Mouse (Mus musculus): Measurements from ENCODE around the gene Sbno2. TPM values are rescaled to one million over a fixed set of nuclear protein-coding genes. Genes with fewer than 3 reads are reported as not detected.

Gene Sbno2
- polyA plus RNA-seq, 1 experiment = 126 TPM

DNA sequence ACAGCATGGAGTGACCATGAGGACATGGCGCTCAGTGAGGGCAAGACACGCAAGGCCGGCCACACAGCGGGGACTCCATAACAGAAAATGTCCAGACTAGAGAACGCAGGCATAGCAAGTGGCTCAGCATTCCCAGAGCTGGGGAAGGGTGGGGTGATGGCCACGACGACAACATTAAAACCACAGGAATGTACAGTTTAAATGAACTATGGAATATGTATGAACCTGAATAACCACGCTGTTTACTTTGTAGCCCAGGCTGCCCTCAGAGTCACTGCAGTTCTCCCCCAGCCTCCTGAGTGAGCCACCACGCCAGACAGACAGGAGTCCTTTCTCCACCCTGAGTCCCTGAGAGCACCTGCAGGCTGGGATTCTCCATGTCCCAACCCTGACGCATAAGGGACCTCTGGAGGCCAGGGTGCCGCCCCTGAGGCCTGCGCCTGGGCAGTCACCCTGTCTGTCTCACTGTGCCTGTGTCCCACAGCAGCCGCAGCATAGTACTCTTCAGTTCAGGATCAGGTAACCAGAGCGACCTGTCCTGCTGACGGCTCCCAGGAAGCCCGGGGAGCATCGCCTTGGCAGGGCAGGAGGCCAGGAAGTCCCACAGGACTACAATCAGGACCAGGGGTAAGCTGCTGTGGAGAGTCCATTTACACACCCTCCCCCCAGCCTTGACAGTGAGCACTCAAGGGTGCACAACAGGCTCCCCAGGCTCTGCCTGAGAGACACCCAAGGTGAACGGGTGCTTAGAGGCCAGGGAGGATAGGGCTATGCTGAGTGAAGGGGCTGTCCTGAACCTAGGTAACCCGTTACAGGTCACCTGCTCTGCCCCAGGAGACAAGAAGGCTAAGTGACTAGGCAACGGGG, 32.5 kb downstream of the Sbno2 start:
- WGBS = 88% methylated on average over 20 of the region's 20 CpGs
- H3K27me3 ChIP-seq (ENCODE audit: control insufficient read depth, insufficient read depth, low read length) = no peaks in the 10 kb centered on the region
- H3K27ac ChIP-seq (ENCODE audit: insufficient read depth, low read depth, low read length) = no peak overlapping the region
- peaks cover 32% of the 10 kb centered on the region for H3K4me1 ChIP-seq (ENCODE audit: control insufficient read depth, insufficient read depth, insufficient read length, low read length)
- peaks cover 40% of the 10 kb centered on the region for H3K36me3 ChIP-seq (ENCODE audit: control insufficient read depth, insufficient read depth, low read length)
- no peak overlapping the region for H3K4me3 ChIP-seq (ENCODE audit: low read depth, low read length)
- TF ChIP-seq POLR2A (IDR thresholded peaks at IDR 0.05; ENCODE audit: low read depth, low read length) = no peak
- no peak for TF ChIP-seq CTCF (IDR thresholded peaks at IDR 0.05; ENCODE audit: extremely low read depth, insufficient read length, insufficient replicate concordance, low read depth, low read length)

DNA sequence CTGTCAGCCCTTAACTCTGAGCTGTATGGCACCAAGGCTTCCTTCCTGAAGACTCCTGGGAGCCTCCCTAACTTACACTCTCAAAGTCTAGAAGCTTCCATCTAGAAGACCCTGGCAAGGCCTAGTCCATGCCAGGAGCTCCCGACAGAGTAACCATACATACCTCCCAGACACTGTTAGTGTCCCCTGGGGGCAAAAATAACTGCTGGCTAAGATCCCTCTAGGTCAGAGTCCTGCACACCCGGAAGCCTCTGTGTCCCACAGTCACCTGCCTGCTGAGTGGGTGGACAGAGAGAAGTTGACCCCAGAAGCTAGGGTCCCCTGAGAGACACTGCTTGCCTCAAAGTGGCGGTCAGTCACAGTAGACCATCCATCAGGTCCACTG, 33.9 kb downstream of the Sbno2 start:
- TF ChIP-seq CTCF (IDR thresholded peaks at IDR 0.05; ENCODE audit: extremely low read depth, insufficient read length, insufficient replicate concordance, low read depth, low read length) (no peak), POLR2A (IDR thresholded peaks at IDR 0.05; ENCODE audit: low read depth, low read length) (no peak)
- no peaks in the 10 kb centered on the region for H3K27me3 ChIP-seq (ENCODE audit: control insufficient read depth, insufficient read depth, low read length)
- H3K27ac ChIP-seq (ENCODE audit: insufficient read depth, low read depth, low read length) = peak overlapping the region; percentile 67
- H3K4me3 ChIP-seq (ENCODE audit: low read depth, low read length) = no peak overlapping the region
- peaks cover 32% of the 10 kb centered on the region for H3K4me1 ChIP-seq (ENCODE audit: control insufficient read depth, insufficient read depth, insufficient read length, low read length)
- WGBS = 44% methylated on average over 3 of the region's 3 CpGs
- peaks cover 52% of the 10 kb centered on the region for H3K36me3 ChIP-seq (ENCODE audit: control insufficient read depth, insufficient read depth, low read length)

DNA sequence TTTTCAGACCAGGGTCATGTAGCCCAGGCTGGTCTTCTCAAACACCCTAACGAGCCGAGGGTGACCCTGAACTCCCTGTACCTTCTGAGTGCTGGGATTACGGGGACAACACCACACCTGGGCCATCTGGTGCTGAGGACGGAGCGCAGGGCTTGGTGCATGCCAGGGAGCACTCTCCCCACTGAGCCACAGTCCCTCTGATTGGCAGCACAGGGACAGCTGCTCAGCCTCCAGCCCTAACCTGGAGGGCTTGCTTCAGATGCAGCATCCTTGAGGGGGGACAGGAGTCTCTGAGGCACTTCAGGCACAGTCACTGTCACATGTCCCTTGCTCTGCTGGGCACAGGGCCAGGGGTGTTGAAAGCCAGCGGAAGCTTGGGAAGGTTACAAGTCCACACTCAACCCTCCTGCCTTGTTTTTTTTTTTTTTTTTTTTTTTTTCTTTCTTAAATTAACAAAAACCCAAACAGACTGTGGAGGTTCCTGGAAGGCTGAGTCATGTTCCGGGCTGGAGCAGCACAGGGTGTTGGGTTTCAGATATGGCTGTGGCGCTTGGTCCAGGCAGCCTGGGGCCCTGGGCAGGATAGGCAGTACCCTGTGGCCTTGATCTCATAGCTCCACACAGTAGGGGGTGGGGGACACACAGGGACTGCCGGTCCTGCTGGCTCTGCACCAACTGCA, 34.4 kb downstream of the Sbno2 start:
- peaks cover 57% of the 10 kb centered on the region for H3K36me3 ChIP-seq (ENCODE audit: control insufficient read depth, insufficient read depth, low read length)
- peaks cover 29% of the 10 kb centered on the region for H3K4me1 ChIP-seq (ENCODE audit: control insufficient read depth, insufficient read depth, insufficient read length, low read length)
- no peak for TF ChIP-seq POLR2A (IDR thresholded peaks at IDR 0.05; ENCODE audit: low read depth, low read length)
- TF ChIP-seq CTCF (IDR thresholded peaks at IDR 0.05; ENCODE audit: extremely low read depth, insufficient read length, insufficient replicate concordance, low read depth, low read length) = no peak
- whole genome bisulfite sequencing = 48% methylated on average over 9 of the region's 9 CpGs
- peak overlapping the region; percentile 67 for H3K27ac ChIP-seq (ENCODE audit: insufficient read depth, low read depth, low read length)
- H3K27me3 ChIP-seq (ENCODE audit: control insufficient read depth, insufficient read depth, low read length) = no peaks in the 10 kb centered on the region
- no peak overlapping the region for H3K4me3 ChIP-seq (ENCODE audit: low read depth, low read length)

DNA sequence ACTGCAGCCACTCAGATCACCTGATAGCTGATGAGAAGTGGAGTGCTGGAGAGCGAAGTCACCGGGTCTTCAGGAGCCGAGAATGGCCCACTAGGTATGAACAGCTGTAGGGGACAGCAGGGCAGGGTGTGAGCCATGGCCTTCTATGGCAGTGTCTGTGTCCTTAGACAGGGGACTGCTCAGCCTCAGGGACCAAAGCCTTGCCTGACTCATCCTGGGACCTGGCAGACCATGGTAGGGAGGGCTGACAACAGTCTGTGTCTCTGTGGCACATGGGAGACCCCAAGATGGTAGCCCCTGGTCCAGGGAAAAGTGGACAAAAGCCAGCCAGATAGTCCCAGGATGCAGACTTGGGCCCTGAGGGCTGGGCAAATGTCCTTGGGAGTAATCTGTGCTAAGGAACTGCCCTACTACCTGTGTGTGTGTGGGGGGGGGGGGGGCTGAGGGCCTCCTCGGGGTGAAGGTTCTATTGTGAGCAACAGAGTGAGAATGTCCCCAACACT, 35.4 kb downstream of the Sbno2 start:
- H3K27ac ChIP-seq (ENCODE audit: insufficient read depth, low read depth, low read length) = no peak overlapping the region

DNA sequence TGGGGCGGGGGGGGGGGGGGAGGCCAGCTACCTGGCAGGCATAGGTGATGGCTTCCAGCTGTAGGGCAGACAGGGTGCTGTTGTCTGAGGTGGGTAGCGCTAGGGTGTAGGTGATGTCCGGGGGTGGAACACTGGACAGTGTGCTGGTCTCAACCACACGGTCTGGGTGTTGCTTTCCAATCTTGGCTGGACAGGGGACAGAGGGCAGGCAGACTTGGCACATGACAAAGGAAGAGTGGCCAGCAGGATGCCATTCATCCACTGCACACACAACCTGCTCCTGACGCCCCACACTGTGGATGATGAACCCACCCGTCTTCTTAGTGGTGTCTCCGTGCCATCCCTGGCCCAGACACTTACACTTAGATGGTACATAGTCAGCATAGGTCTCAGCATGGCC, 36.1 kb downstream of the Sbno2 start:
- 90% methylated on average over 6 of the region's 7 CpGs for WGBS
- H3K36me3 ChIP-seq (ENCODE audit: control insufficient read depth, insufficient read depth, low read length) = peaks cover 66% of the 10 kb centered on the region
- no peak overlapping the region for H3K27ac ChIP-seq (ENCODE audit: insufficient read depth, low read depth, low read length)
- no peak for TF ChIP-seq POLR2A (IDR thresholded peaks at IDR 0.05; ENCODE audit: low read depth, low read length)
- no peak for TF ChIP-seq CTCF (IDR thresholded peaks at IDR 0.05; ENCODE audit: extremely low read depth, insufficient read length, insufficient replicate concordance, low read depth, low read length)
- no peak overlapping the region for H3K4me3 ChIP-seq (ENCODE audit: low read depth, low read length)
- no peaks in the 10 kb centered on the region for H3K27me3 ChIP-seq (ENCODE audit: control insufficient read depth, insufficient read depth, low read length)
- H3K4me1 ChIP-seq (ENCODE audit: control insufficient read depth, insufficient read depth, insufficient read length, low read length) = peaks cover 20% of the 10 kb centered on the region

More for the DNA sequence above, 35.4 kb downstream of the Sbno2 start:
- H3K4me3 ChIP-seq (ENCODE audit: low read depth, low read length) = no peak overlapping the region
- H3K4me1 ChIP-seq (ENCODE audit: control insufficient read depth, insufficient read depth, insufficient read length, low read length) = peaks cover 23% of the 10 kb centered on the region
- peaks cover 61% of the 10 kb centered on the region for H3K36me3 ChIP-seq (ENCODE audit: control insufficient read depth, insufficient read depth, low read length)
- 85% methylated on average over 4 of the region's 4 CpGs for WGBS
- H3K27me3 ChIP-seq (ENCODE audit: control insufficient read depth, insufficient read depth, low read length) = no peaks in the 10 kb centered on the region
- TF ChIP-seq POLR2A (IDR thresholded peaks at IDR 0.05; ENCODE audit: low read depth, low read length) = no peak
- no peak for TF ChIP-seq CTCF (IDR thresholded peaks at IDR 0.05; ENCODE audit: extremely low read depth, insufficient read length, insufficient replicate concordance, low read depth, low read length)

DNA sequence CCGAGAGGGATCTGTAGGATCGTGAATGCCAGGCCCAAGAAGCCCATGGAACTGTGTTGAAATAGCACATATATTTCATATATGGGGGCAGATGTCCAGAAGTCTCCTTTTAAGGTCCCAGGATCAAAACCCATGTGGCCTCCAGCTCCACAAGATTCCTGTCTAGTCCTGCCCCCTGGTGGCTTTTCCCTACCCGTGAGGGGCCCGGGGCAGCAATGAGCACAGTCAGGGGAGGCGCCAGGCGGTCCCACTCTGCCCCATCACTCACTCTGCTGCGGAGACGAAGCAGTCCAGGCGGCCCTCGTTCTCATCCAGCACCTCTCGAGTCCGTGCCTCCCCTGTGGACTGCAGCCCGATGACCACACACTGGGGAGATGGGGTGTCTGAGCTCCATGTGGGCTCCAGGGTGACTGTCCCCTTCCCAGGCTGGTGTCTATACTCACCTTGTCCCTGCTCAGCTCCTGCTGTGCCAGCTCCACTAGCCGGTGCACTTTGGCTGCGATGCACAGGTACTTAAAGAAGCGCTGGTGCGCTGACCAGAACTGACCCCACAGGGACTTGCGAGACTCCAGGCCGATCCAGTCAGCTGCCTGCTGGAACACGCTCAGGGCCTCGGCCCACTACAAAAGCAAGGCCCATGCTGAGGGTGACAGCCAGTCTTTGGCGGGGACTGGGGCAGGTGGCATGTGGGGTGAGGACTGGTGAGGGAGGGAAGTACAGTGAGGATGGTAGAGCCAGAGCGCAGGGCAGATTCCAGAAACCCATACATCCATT, 41.3 kb downstream of the Sbno2 start:
- Histone ChIP-seq H3K4me3 (ENCODE audit: low read depth, low read length) (no peak overlapping the region), H3K27ac (ENCODE audit: insufficient read depth, low read depth, low read length) (no peak overlapping the region), H3K36me3 (ENCODE audit: control insufficient read depth, insufficient read depth, low read length) (peaks cover 91% of the 10 kb centered on the region), H3K4me1 (ENCODE audit: control insufficient read depth, insufficient read depth, insufficient read length, low read length) (no peaks in the 10 kb centered on the region), H3K27me3 (ENCODE audit: control insufficient read depth, insufficient read depth, low read length) (no peaks in the 10 kb centered on the region)
- 85% methylated on average over 23 of the region's 23 CpGs for WGBS
- TF ChIP-seq POLR2A (IDR thresholded peaks at IDR 0.05; ENCODE audit: low read depth, low read length) = no peak
- no peak for TF ChIP-seq CTCF (IDR thresholded peaks at IDR 0.05; ENCODE audit: extremely low read depth, insufficient read length, insufficient replicate concordance, low read depth, low read length)

All from small intestine, adult 2 months (tissue).